Mouse (Mus musculus) ZHBTc4 (cell line): ENCODE data around the gene Gm10642.

Experiments
- DNase-seq: peaks from one replicate; pipeline ENCODE4 v3.0.0-alpha.2; 2011; ENCODE audit warnings: low read depth, low spot score

The Gm10642 gene

DNA sequence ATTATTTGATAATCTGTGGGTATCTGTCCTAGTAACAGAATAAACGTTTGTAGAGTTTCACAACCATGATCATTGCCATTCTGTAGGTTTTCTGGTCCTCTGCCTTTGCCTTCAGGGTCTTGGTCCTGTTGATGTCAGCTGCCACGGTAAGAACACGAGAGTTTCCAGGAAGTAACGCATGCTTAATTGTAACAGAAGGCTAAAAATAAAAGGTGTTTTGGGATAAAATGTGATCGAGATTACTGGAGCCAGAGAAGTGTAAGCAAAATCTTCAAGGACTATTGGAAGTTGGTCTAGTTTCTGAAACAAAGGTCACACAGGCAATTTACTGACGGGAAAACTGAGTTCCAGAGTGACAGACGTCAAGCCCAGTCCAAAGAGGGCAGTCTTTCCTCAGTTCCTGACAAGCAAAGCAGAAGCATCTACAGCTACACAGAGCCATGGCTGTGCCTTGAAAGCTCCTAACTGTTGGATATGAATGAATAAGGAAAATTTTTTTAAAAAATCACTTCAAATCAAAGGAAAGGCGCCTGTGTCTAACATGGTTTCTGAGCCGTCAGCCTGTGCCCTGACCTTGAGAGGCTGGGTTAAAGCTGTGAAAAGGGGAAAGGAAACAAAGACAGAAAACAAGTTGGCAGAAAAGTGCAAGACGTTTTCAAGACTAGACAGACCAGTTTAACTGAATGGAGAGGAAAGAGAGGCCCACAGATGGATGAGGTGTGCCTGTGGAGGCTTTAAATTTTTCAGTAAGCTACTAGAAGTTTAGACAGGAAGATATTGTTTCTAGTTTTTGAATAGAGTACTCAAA is 15.9 kb downstream of the Gm10642 start:
- no peak for DNase-seq

DNA sequence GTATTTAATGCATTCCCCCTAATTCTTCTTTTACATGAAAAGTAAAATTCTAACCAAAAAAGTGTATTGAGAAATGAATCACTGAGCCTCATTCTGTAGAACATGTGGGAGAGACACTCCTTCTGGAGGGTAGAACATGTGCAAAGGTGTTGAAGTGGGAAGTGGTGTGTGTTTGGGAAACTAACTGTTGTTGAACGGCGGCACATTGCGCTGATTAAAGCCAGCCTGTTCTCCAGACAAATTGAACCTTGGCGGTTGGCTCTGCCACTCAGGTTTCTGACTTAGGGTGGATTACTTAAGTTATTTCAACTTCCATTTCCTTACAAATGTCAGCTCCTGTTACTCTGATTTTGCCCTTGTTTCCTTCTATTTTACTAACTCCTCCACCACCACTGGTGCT is 17.6 kb downstream of the Gm10642 start:
- DNase-seq, result no peak

DNA sequence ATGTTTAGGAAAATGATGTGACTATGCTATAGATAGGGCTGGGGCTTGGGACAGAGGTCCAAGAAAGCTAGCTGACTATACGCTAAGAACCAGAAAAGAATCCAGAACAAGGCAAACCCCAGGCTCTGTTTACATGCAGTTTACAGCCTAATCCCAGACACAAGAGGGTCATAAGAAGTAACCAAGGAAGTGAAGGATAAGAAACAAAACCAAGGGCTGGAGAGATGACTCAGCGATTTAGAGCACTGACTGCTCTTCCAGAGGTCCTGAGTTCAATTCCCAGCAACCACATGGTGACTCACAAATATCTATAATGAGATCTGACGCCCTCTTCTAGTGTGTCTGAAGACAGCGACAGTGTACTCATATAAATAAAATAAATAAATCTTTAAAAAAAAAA is 19.1 kb downstream of the Gm10642 start:
- no peak for DNase-seq

GRCm38 (mm10) chr9:70675961-70676360 is 19.9 kb downstream of the Gm10642 start:
- DNase-seq, result no peak

DNA sequence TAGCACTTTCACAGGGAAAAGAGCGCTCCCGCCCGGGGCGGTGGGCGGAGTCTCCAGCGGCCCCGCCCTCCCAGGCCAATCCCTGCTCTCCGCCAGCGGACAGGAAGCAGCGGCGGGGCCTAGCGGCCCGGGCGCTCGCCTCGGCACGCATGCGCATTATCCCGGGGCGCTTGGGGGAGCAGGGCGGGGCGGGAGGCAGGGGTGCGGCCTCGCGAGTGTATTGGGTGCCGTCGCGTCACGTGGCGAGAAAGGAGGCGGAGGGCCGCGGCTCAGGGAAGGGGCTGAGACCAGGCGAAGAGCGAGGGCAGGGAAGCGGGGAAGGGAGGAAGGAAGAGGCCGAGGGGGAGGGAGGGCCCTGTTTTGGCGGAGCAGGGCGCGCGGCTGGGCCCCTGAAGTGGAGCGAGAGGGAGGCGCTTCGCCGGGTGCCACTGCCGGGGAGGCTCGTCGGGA is 22.7 kb downstream of the Gm10642 start, which contains the start of gene Adam10:
Adam10 (plus strand) TSS at position 316 of the 450 bp plus-strand sequence.
- peak; percentile 100 for DNase-seq

DNA sequence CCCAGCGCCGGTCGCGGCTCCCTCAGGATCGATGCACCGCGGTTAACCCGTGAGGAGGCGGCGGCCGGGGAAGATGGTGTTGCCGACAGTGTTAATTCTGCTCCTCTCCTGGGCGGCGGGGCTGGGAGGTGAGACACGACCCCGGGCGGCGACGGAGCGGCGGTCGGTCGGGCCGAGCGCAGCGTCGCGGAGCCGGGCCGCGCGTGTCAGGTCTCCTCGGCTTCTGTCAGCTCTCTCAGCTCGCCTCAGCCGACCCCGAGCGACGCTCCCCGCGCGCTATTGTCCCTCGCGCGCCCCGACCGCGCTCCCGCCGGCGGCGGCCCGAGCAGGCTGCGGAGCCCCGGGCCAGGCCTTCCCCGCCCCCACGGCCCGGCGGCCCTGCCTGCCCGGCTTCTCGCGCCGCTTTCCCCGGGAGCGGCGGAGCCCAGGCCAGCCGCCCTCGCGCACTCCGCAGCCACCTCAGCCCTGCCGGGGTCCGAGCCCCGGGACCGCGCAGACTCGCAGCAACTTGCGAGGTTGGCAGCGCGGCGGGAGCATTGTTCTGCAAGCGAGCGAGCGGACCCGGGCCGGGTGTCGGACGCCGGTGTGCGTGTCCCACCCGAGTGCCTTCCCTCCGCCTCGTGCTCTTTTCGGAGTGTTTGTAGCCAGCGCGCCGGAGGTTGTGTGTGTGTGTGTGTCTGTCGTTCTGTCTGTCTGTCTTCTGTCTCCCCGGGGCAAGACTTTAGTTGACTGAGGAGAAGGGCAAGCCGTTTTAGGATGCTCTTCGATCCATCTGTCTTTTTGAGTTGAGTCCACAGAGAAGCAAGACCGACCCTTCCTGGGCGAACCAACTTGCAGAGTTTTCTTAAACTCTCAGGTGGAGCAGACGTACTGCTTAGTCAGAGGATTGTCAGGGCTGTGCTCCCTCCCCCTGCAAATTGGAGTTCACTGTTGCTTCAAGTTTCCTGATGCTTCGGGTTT is 23.4 kb downstream of the Gm10642 start:
- DNase-seq, result peak; percentile 79

DNA sequence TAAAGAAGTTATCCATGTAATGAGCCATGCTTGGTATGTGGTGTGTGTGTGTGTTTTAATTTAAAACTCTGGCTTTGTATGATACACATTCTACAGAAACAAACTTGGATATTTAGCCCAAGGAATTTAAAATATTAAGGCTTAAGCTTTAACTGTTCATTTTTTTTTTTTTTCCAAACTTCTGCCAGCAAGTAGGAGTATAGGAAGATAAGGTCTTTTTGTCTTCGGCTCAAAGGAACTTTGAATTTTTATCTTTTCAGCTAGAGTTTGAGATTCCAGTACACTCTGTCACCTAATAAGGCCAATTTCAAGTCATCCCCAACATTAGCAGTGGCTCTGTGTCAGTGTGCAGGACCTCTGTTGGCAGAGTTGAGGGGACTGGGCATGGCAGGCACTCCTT is 26.2 kb downstream of the Gm10642 start:
- no peak for DNase-seq

GRCm38 (mm10) chr9:70688301-70688968 is 32.4 kb downstream of the Gm10642 start:
- no peak for DNase-seq

DNA sequence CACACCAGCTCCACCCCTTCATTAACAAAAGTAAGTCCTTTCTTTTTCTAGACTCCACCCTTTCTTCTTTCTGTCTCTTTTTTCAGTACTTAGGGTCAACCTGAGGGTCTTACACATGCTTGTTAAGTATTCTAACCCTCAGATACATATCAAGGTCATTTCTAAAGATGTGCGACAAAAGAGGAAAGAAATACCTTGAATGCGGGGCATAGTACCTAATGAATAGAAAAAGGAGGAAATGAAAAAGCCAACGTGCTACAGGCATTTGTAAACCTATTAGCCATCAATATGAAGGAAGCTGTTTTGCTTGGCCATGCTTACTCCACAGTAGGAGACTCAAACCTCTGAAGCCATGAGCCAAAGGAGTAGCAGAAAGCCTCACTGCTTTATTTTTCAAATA is 33.9 kb downstream of the Gm10642 start:
- DNase-seq, result no peak

DNA sequence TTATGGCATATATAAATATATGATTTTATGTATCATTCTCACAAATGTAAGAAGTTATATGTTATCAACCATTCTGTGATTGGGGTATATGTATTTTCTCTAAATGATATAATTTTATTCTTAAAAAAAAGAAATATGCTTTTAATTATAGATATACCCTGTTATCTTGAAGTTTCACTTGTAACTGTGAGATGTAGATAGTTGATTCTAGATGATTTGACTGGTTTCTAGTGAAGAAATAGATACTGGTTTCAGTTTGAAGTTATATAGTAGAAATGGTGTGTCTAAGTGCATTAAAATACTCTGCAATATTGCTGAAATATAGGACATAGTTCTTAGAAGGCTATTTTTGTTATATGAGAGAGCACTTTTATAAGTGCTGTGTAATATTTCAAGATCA is 34.5 kb downstream of the Gm10642 start:
- no peak for DNase-seq

DNA sequence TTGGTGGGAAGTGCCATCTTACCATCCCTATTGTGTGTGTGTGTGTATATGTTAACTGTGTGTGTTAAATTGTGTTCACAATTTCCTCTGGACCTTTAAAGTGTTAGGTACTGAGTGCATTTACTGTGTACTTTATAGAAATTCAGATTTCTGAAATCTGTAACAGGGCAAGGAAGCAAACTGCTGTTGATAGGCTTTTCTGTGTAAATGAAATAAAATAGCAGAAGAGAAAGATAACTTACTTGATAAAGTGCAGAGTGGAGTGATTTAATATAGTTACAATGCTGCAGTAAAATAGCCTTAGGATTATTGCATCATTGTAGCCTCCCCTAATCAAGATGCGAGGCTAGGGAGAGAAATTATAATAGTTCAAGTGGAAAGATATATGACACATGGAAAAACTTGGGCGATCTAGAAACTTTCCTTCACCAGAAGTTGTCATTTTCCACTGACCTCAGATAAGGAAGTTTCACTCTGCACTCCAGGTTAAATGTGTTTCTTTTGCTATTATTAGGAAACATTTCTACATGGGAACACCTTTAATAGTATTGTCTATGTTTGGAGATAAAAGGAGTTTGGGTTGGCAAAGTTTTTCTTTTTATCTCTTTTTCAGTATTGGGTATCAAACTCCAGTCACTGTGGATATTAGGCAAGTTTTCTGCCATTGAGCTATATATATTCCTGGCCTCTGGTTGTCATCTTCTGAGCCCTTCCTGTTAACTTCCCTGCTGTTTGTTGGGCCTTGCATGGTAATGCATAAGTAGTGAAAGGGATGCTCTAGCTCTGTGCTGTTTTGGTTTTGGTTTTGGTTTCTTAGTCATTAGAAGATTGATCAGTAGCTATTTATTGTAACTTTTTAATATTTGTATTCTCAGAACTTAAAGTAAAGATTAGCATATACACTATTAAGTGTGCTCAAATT is 36.0 kb downstream of the Gm10642 start:
- no peak for DNase-seq

DNA sequence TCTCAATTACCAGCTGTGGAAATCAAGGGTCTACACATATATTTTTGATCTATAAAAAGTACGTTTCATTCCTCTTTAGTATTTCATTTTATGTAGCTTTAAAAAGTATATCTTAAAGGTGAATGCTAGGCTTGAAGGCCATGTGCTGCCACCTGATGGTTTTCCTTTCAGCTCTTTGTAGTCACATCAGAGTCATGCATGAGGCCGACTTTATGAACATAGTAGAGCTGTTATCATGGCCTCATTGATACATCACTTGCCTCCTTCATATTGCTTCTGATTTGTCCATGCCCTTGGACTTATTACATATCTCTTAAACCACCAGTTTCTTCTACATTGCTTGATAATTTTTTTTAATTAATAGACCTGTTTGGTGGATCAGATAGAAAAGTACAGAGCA is 39.7 kb downstream of the Gm10642 start:
- no peak for DNase-seq

DNA sequence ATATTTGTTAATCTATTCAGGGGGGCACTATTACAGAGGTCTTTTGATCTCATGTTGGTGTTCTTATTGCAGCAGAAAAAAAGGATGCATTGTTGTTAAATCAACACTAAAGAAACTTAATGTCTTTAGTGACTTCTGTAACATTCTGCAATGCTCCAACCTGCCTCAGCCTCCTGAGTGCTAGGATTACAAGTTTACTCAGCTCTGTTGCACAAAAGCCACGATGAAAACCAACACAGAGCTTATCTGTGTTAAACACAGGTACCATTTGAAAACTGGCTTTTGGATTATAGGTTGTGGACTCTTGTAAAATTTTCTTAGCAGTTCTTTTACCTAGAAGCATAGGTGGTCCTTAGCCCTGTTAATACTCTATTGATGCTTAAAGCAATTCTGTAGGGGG is 42.0 kb downstream of the Gm10642 start:
- no peak for DNase-seq

DNA sequence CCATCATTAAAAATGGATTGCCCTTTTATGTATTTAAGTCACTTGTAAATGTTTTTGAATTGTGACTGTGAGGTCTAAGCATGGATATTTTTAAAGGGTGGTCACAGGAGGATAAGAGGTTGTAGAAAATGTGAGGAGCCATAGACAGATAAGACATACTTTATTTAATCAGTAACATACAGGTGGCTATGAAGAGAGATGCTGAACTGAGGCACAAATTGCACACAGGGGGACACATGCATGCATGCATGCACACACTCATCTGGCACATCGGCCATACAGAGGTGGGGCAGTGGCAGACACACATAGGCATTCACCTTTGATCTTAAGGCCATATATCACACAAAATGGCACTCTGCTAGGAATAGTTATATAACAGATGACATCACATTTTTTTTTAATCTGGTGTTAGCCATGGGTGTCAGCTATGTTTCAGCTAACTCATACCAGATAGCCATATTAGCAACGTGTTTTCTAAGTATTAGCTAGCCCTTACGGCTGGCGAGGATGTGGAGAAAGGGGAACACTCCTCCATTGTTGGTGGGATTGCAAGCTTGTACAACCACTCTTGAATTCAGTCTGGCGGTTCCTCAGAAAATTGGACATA is 47.6 kb downstream of the Gm10642 start:
- no peak for DNase-seq

GRCm38 (mm10) chr9:70706444-70706843 is 50.4 kb downstream of the Gm10642 start:
- no peak for DNase-seq
